Mouse (Mus musculus) neural tube, embryonic 13.5 days (tissue): ENCODE results near the gene Epas1. TPM values are rescaled to one million over a fixed set of nuclear protein-coding genes. Genes with fewer than 3 reads are reported as not detected.

Experiments used
- ATAC-seq: fragments of 200-750 bp; cut with Nextera tagmentation; 2 replicates; pipeline ENCODE4 v1.8.0; 2017; ENCODE audit warnings: low read depth, mild to moderate bottlenecking, moderate TSS enrichment, moderate library complexity
- H3K27ac ChIP-seq: fragments of 300-500 bp; sonication (generic); replicated peaks from 2 replicates; pipeline ENCODE4 v1.5.1; 2015; ENCODE audit warnings: moderate library complexity, mild to moderate bottlenecking, inconsistent platforms
- H3K27me3 ChIP-seq: fragments of 300-500 bp; sonication (generic); 2 replicates; pipeline ENCODE4 v1.6.1; 2015; ENCODE audit warnings: mild to moderate bottlenecking, inconsistent platforms
- H3K36me3 ChIP-seq: fragments of 300-500 bp; sonication (generic); 2 replicates; pipeline ENCODE4 v1.6.1; 2015; ENCODE audit warnings: mild to moderate bottlenecking, inconsistent platforms
- H3K4me1 ChIP-seq: fragments of 300-500 bp; sonication (generic); replicated peaks from 2 replicates; pipeline ENCODE4 v1.6.1; 2015; ENCODE audit warnings: inconsistent platforms
- H3K4me2 ChIP-seq: fragments of 300-500 bp; sonication (generic); 2 replicates; pipeline ENCODE4 v1.6.1; 2015; ENCODE audit warnings: inconsistent platforms, mild to moderate bottlenecking, moderate library complexity
- H3K4me3 ChIP-seq: fragments of 300-500 bp; sonication (generic); 2 replicates; pipeline ENCODE4 v1.5.1; 2015; ENCODE audit warnings: mild to moderate bottlenecking, inconsistent platforms
- H3K9ac ChIP-seq: fragments of 300-500 bp; sonication (generic); 2 replicates; pipeline ENCODE4 v1.6.1; 2015; ENCODE audit warnings: moderate library complexity, mild to moderate bottlenecking, inconsistent platforms
- H3K9me3 ChIP-seq: fragments of 300-500 bp; sonication (generic); 2 replicates; pipeline ENCODE4 v1.6.1; 2016; ENCODE audit warnings: inconsistent platforms
- WGBS: fragments of 180-500 bp; shearing (Covaris S2); methylation state at CpG from one replicate; pipeline ENCODE4 v1.1.7; 2015; 5-methylcytosine and 5-hydroxymethylcytosine counted together
- polyA plus RNA-seq: library from polyadenylated mRNA; unstranded; fragments of >200 nt; fragmentation: Nextera tagmentation; extraction: Ambion mirVana; gene quantifications from 2 replicates; pipeline ENCODE4 v1.2.1, GENCODE M21; 2015

The Epas1 gene
- 5.5 and 5.8 TPM in 2 replicates for polyA plus RNA-seq

DNA sequence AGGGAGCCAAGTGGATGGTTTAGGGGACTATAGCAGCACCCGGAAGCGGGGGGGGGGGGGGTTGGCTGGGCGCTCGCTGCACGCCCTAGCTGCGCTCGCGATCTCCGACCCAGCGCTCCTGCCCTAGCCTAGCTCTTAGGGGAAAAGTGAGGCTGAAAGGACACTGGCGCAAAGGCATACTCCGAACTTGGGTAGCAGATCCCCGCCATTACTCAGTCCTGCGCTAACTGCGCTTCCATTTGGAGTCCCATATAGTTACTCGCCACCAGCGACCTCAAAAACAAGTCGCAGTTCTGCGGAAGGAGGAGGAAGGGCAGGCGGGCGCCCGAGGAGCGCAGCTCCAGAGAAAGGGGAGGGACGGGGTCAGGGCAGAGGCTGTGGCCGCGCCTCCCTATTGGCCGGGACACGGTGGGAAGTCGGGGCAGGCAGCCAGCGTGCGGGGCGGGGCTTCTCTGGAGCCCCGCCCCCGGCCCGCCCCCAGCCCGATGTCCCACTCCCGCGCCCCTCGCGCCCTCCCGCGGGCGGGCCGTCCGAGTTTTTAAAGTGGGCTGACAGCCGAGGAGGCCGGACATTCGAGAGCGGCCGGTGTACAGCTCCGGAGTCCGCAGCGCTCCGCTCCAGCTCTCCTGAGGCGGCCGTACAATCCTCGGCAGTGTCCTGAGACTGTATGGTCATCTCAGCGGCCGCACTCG is at the start of gene Epas1:
TSS of gene Epas1 (plus strand) at position 571 of the 692 bp plus-strand sequence.
- Histone ChIP-seq H3K27ac (0 out of 2 replicates have a peak within 1 kb of the TSS, but pooled peaks have one; percentile 23), H3K36me3 (no peaks in the 10 kb centered on the region), H3K4me2 (peak within 1 kb of the TSS; percentile 91), H3K9ac (peak within 1 kb of the TSS; percentile 61), H3K27me3 (peaks cover 74% of the 10 kb centered on the region), H3K9me3 (no peaks in the 10 kb centered on the region), H3K4me1 (peaks cover 31% of the 10 kb centered on the region), H3K4me3 (peak within 1 kb of the TSS; percentile 48)
- ATAC-seq = peak; percentile 93
- WGBS = under 1% methylated on average over 59 of the region's 60 CpGs

DNA sequence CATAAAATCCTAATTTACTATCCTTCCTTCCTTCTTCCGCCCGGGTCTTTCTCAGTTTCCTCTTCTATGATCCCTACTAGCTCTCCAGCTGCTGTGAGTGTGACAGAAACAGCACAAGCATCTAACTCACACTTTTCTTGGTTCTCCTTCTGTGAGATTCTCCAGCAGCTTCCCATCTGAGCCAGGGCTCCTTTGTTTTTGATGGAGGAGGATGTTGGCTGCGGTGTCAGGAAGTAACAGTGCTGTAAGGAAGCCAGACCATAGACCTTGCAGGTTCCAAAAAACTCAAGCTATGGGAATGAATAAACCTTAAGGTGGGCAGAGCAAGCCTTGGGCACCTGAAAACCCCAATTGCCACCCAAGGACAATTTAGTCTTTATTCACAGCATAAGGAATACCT is 48.3 kb upstream of the Epas1 start:
- H3K36me3 ChIP-seq = no peaks in the 10 kb centered on the region
- WGBS = 86% methylated on average over 3 of the region's 3 CpGs
- H3K27me3 ChIP-seq = no peaks in the 10 kb centered on the region
- H3K4me2 ChIP-seq = no peak overlapping the region
- ATAC-seq = no peak
- H3K9ac ChIP-seq = no peak overlapping the region
- no peaks in the 10 kb centered on the region for H3K9me3 ChIP-seq
- no peak overlapping the region for H3K27ac ChIP-seq
- no peak overlapping the region for H3K4me3 ChIP-seq
- no peaks in the 10 kb centered on the region for H3K4me1 ChIP-seq

DNA sequence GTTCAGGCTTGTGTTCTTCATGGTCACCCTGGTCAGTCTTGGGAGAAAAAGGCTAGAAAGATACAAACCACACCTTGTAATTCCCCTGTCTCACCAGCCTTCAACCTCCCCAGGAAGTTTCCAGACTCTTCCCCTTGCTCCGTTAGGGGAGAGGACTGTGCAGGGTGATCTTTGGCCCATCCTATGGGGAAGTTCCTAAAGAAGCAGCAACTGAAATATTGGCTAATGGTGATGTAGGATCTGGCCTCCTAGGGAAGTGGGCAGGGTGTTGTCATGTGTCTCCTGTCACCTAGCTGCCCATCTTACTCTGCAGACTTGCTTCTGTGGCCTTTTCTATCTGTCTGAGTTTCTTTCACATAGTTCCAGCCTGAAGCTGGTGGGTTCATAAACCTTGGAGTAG is 47.0 kb upstream of the Epas1 start:
- Histone ChIP-seq H3K4me3 (no peak overlapping the region), H3K36me3 (no peaks in the 10 kb centered on the region), H3K9me3 (no peaks in the 10 kb centered on the region), H3K9ac (no peak overlapping the region), H3K4me2 (no peak overlapping the region), H3K27me3 (no peaks in the 10 kb centered on the region), H3K27ac (no peak overlapping the region), H3K4me1 (no peaks in the 10 kb centered on the region)
- 64% methylated on average over 1 of the region's 1 CpGs for WGBS
- no peak for ATAC-seq

DNA sequence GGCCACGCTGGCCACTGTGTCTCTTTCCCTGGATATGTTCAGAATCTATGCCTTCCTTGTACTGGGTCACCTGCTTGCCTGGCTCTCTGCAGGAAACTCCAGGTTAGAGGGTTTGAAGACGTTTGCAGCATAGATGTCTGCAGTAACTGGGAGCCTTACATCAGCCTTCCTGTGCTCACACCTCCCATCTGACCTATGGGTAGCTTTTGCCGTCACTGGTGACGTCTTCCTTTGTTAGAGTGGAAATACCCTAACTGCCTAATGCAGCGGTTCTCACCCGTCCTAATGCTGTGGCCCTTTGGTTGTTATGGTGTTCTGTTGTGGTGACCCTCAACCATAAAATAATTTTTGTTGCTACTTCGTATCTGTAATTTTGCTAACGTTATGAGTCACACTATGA is 43.7 kb upstream of the Epas1 start:
- no peaks in the 10 kb centered on the region for H3K4me1 ChIP-seq
- H3K4me3 ChIP-seq = no peak overlapping the region
- H3K9me3 ChIP-seq = no peaks in the 10 kb centered on the region
- H3K27me3 ChIP-seq = no peaks in the 10 kb centered on the region
- no peak overlapping the region for H3K4me2 ChIP-seq
- H3K27ac ChIP-seq = no peak overlapping the region
- H3K36me3 ChIP-seq = no peaks in the 10 kb centered on the region
- ATAC-seq = no peak
- 81% methylated on average over 8 of the region's 8 CpGs for WGBS
- no peak overlapping the region for H3K9ac ChIP-seq

DNA sequence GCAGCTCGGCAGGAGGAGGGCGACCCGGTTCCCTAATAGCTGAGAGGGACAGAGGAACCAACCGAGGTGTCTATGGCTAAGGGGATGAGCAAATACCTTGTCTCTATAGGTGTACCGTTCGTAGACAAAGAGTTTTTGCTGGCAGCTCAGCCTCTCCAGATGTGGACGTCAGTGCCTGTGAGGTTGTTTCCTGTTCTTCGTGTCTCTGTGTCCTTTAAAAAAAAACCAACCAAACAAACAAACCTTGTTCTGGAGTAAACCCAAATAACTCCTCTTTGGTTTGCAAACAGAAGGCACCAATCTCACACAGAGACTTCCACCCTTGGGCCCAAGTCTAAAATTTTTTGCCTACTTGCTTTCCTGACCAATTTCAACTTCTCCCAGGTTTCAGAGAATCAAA is 43.1 kb upstream of the Epas1 start:
- no peaks in the 10 kb centered on the region for H3K9me3 ChIP-seq
- H3K4me2 ChIP-seq = no peak overlapping the region
- H3K9ac ChIP-seq = no peak overlapping the region
- no peaks in the 10 kb centered on the region for H3K27me3 ChIP-seq
- H3K36me3 ChIP-seq = no peaks in the 10 kb centered on the region
- H3K4me1 ChIP-seq = no peaks in the 10 kb centered on the region
- WGBS = 81% methylated on average over 8 of the region's 8 CpGs
- no peak overlapping the region for H3K27ac ChIP-seq
- no peak for ATAC-seq
- H3K4me3 ChIP-seq = no peak overlapping the region

DNA sequence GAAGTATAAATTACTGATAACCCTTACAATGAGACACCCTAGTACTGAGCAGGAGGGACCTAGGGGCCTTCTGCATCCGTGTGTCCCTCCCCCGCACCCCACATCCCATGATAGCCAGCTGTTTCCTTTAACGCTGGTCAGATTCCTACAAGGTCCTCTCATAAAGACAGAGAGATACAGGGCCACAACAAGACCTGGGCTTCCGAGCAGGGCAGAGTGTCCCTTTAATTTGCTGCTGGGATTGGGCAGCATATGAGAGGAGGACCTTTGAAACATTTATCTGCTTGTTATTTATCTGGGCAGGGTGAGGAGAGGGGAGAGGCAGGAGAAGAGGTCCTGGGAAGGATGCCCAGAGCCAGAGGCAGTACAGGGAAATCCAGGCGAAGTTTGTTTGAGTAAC is 41.6 kb upstream of the Epas1 start:
- Histone ChIP-seq H3K4me3 (no peak overlapping the region), H3K27me3 (no peaks in the 10 kb centered on the region), H3K36me3 (no peaks in the 10 kb centered on the region), H3K9me3 (no peaks in the 10 kb centered on the region), H3K4me1 (no peaks in the 10 kb centered on the region), H3K9ac (no peak overlapping the region), H3K4me2 (no peak overlapping the region), H3K27ac (no peak overlapping the region)
- WGBS = 82% methylated on average over 5 of the region's 5 CpGs
- ATAC-seq = no peak

DNA sequence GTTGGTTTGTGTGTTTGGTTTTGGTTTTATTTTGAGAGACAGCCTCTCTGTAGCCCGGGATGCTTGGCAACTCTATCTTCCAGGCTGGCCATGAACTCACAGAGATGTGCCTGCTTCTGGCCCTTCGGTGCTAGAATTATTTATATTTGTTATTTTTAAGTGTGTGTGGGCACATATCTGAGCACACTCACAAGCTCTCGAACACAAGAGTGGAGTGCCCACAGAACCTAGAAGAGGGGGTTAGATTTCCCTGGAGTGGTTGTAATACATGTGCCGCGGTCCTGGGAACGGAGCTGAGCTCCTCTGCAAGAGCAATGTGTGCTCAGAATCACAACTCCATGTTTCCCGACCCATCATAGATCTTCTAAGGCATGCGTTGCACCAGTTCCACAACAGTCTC is 40.9 kb upstream of the Epas1 start:
- 92% methylated on average over 8 of the region's 8 CpGs for WGBS
- no peak for ATAC-seq
- no peaks in the 10 kb centered on the region for H3K4me1 ChIP-seq
- no peak overlapping the region for H3K4me2 ChIP-seq
- H3K27me3 ChIP-seq = no peaks in the 10 kb centered on the region
- no peaks in the 10 kb centered on the region for H3K36me3 ChIP-seq
- H3K9me3 ChIP-seq = no peaks in the 10 kb centered on the region
- H3K4me3 ChIP-seq = no peak overlapping the region
- H3K9ac ChIP-seq = no peak overlapping the region
- H3K27ac ChIP-seq = no peak overlapping the region

DNA sequence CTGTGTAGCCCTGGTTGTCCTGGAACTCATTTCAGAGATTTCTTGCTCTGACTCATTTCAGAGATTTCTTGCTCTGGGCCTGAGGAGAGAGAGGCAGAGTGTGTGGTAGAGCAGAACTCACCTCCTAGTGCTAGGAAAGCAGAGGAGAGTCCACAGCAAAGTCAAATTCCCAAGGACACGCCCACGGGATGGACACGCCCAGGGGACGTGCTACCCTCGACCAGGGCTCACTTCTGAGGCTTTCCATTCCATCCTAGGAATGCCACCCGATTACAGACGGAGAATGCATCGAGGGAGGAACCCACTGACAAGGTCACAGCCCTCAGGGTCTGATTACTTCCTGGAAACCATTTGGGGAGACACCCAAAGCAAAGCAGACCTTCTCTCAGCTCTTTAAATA is 39.9 kb upstream of the Epas1 start:
- H3K4me3 ChIP-seq = no peak overlapping the region
- no peaks in the 10 kb centered on the region for H3K36me3 ChIP-seq
- ATAC-seq = no peak
- no peaks in the 10 kb centered on the region for H3K27me3 ChIP-seq
- H3K4me2 ChIP-seq = no peak overlapping the region
- H3K27ac ChIP-seq = no peak overlapping the region
- no peaks in the 10 kb centered on the region for H3K4me1 ChIP-seq
- no peak overlapping the region for H3K9ac ChIP-seq
- 31% methylated on average over 8 of the region's 8 CpGs for WGBS
- no peaks in the 10 kb centered on the region for H3K9me3 ChIP-seq

DNA sequence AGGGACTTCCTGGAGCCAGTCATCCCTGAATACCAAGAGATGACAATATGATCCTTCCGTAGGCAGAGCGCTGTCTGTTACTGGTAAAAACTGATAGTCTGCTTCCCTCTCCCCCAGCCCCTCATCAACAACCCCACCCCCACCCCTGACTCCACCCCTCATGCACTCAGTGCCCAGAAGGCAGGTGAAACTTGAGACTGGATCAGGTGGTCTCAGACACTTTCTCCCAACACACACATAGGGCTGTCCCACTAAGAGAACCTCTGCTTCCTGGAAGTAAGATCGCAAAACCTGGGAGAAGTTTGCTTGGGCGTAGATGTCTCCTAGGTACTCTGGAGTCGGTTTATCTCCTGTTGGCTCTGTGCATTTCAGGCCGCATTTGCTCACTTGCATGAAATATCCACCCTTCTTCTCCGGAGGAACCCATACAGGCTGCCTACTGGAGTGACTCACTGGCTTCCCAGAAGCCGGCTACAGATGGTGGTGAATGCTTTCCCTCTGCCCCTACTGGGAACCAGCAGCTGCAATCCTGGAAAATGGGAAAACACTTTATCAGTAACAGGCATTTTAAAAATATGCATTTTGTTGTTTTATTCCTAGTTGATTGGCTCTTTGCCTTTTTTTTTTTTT is 28.6 kb upstream of the Epas1 start:
- 72% methylated on average over 8 of the region's 8 CpGs for WGBS
- H3K4me2 ChIP-seq = no peak overlapping the region

DNA sequence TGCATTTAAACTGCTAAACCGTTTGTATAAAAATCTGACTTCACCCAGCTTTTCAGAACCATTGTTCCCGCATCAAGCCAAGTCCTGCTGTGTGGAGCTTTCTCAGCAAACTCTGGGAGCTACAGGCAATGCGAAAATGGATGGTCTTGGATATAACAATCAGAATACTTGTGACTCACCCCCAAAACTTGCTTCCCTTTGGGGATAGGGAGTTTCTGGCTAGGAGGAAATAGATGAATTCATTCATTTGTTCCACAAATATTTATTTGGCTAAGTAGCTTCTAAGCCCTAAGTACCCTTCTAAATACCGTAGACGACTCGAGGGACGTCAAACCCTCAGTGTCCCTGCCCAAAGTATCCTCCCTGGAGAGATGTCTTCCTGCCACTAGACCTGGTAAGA is 27.0 kb upstream of the Epas1 start:
- Histone ChIP-seq H3K4me1 (no peaks in the 10 kb centered on the region), H3K27ac (no peak overlapping the region)
- 83% methylated on average over 7 of the region's 7 CpGs for WGBS

More for the DNA sequence above, 28.6 kb upstream of the Epas1 start:
- no peaks in the 10 kb centered on the region for H3K27me3 ChIP-seq
- H3K36me3 ChIP-seq = no peaks in the 10 kb centered on the region
- H3K27ac ChIP-seq = no peak overlapping the region
- no peaks in the 10 kb centered on the region for H3K9me3 ChIP-seq
- no peak overlapping the region for H3K9ac ChIP-seq
- no peaks in the 10 kb centered on the region for H3K4me1 ChIP-seq
- no peak for ATAC-seq
- no peak overlapping the region for H3K4me3 ChIP-seq

DNA sequence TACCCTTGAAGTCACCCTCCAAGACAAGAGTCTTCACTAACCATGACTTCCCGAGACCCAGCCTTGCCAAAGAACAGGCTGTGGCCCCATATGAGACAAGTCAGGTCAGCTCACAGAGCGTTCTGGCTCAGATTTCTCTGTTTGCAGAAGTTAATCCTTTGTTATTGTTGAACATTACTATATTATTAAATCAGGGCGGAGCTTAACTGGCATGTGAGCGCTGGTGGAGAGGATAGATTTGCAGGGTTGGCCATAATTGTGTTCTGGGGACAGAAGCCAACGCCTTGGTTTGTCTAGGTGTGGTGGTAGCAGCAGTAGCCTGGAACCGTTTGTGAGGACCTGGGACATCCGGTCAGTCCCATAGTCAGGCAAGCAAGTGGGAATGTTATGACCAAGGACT is 26.5 kb upstream of the Epas1 start:
- ATAC-seq = no peak
- Histone ChIP-seq H3K27ac (no peak overlapping the region), H3K36me3 (no peaks in the 10 kb centered on the region), H3K27me3 (no peaks in the 10 kb centered on the region), H3K9me3 (no peaks in the 10 kb centered on the region), H3K4me3 (no peak overlapping the region), H3K9ac (no peak overlapping the region), H3K4me2 (no peak overlapping the region), H3K4me1 (peaks cover 2% of the 10 kb centered on the region)
- 91% methylated on average over 7 of the region's 7 CpGs for WGBS

More for the DNA sequence above, 27.0 kb upstream of the Epas1 start:
- Histone ChIP-seq H3K4me3 (no peak overlapping the region), H3K27me3 (no peaks in the 10 kb centered on the region), H3K9ac (no peak overlapping the region), H3K4me2 (no peak overlapping the region), H3K36me3 (no peaks in the 10 kb centered on the region), H3K9me3 (no peaks in the 10 kb centered on the region)
- ATAC-seq = no peak

DNA sequence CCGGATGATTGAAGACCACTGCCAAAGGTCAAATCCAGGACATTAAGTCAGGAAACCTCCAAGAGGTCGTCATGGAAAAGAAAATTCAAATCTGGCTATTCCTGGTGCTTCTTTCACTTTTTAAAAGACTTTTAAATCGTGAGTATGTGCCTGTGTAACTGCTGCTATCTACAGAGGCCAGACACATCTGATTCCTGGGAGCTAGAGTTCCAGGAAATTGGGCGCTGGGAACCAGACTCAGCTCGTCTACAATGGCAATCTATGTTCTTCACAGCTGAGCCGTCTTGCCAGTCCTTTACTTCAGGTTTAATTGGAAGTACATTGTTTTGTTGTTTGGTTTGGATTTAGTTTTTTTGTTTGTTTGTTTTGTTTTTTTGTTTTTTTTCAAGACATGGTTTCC is 22.2 kb upstream of the Epas1 start:
- no peak overlapping the region for H3K9ac ChIP-seq
- H3K27ac ChIP-seq = no peak overlapping the region
- ATAC-seq = no peak
- no peak overlapping the region for H3K4me3 ChIP-seq
- no peaks in the 10 kb centered on the region for H3K36me3 ChIP-seq
- H3K9me3 ChIP-seq = no peaks in the 10 kb centered on the region
- H3K4me1 ChIP-seq = peaks cover 7% of the 10 kb centered on the region
- no peaks in the 10 kb centered on the region for H3K27me3 ChIP-seq
- 80% methylated on average over 6 of the region's 6 CpGs for WGBS
- no peak overlapping the region for H3K4me2 ChIP-seq

DNA sequence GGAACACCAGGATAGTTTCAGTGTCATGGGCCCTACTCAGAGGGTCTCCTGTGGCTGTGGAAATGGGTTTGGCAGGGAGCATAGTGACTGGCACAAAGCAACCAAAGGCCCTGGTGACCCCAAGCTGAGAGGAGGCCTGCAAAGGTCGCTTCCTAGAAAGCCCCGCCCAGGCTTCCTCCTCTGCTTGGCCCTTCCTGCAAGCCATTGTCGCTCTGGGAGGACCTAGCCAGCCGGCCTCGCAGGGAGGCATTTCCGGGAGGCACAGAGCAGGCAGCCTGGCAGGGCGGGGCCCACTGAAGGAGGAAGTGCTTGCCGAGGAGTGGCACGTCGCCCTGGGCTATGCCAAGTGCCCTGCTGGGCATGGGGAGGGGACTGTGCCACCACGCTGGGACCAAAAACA is 21.5 kb upstream of the Epas1 start:
- no peak for ATAC-seq
- Histone ChIP-seq H3K9me3 (no peaks in the 10 kb centered on the region), H3K27ac (no peak overlapping the region; the same call in 1 of the 2 replicates), H3K4me3 (no peak overlapping the region), H3K4me2 (peak overlapping the region; percentile 31; the same call in 1 of the 2 replicates), H3K9ac (no peak overlapping the region), H3K27me3 (no peaks in the 10 kb centered on the region), H3K36me3 (no peaks in the 10 kb centered on the region), H3K4me1 (peaks cover 7% of the 10 kb centered on the region)
- WGBS = 14% methylated on average over 11 of the region's 11 CpGs
